Mouse (Mus musculus): Measurements from ENCODE around the gene Cflar.

Cflar gene

DNA sequence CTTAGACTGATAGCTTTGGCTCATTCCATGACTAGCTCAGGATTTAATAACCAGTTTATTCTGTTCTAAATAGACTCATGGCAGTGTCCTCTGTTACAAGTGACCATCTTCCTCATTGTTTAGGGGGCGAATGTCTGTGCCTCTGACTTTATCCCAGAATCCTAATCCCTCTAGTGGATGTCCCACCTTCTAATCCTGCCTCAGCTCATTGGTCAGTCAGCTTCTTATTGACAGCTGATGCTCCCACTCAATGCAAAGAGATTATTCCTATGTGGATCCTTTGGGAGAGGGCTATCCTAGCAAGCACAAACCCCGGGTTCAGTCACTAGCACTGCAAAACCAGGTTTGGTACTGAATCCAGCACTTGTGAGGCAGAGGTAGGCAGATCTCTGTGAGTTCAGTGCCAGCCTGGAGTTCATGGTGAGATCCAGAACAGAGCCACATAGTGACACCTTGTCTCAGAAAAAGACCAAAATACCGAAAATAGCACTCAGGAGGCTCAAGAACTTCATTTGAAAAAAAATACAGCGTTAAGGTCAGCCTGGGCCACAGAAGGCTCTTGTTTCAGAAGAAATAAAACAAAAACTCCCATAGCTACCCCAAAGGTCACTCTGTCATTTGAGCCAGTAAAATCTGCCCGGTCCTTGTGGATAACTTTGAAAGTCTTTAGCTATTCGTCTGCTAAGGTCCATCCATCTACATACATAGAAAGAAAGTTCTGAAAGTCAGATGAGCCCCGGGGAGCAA is 11.9 kb downstream of the Cflar start:
- POLR2A ChIA-PET = interaction anchor here in 1 of 4 experiments (0.6 to 1.2 kb wide), 3 partner anchors 11 to 299 kb away, joined by 3 to 4 read pairs (median 3); partner anchors contain the start of gene Clk1
- CTCF ChIA-PET = interaction anchor here in 1 of 4 experiments (1.5 kb wide), 1 partner anchor 24 kb away, joined by 3 read pairs; no protein-coding TSS in a partner anchor

DNA sequence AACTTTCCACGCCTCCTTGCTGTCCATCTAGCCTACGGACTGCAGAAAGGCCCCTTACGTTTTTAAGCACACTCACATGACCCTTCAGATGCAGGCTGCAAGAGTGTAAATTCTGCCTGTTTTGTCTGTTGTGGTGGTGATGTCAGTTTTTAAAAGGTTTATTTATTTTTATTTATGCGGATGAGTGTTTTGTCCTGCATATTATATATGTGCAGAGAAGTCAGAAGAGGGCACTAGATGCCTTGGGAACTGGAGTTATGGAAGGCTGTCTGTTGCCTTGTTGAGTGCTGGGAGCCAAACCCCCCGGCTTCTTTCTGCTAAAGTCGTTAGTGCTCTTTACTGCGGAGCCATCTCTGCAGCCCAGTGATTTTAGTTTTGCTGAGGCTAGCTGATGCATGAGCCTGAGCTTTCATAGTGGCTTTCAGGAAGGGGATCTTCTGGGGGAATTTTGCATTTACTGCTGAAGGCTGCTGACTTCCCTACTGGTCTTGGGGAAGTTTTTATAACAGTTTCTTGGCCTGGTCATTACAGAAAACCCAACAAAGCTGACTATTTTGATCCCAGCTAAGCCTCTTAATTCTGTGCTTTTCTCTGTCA is 12.6 kb downstream of the Cflar start:
- POLR2A ChIA-PET = interaction anchor here (0.6 to 1.2 kb wide), 6 partner anchors 12 to 300 kb away, joined by 3 to 6 read pairs (median 3); partner anchors contain the start of genes Cflar (in 1 of the 4), Clk1 (in 1 of the 4) and Orc2 (in 1 of the 4)
- CTCF ChIA-PET = interaction anchor here in 2 of 4 experiments (0.6 to 1.5 kb wide), 2 partner anchors 23 to 676 kb away, joined by 3 to 6 read pairs; no protein-coding TSS in a partner anchor

DNA sequence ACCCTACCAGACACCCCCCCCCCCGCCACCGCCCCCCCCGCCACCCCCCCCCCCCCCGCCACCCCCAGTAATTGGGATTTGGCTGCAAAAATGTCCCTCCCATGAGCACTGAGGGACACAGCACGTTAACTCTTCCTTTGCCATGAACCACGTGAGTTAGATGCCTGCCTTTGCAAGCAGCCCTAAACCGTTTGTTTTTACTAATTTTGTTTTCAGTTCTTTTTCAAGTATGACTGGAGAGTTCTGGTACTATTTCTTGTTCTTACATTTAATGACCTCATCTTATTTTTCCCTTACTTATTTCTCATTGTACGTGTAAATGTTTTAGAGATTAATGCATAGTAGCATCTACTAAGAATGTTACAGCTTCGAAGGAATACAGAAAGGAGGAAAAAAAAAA is 13.2 kb downstream of the Cflar start:
- CTCF ChIA-PET = interaction anchor here in 1 of 4 experiments (0.6 kb wide), 1 partner anchor 676 kb away, joined by 6 read pairs; no protein-coding TSS in a partner anchor

DNA sequence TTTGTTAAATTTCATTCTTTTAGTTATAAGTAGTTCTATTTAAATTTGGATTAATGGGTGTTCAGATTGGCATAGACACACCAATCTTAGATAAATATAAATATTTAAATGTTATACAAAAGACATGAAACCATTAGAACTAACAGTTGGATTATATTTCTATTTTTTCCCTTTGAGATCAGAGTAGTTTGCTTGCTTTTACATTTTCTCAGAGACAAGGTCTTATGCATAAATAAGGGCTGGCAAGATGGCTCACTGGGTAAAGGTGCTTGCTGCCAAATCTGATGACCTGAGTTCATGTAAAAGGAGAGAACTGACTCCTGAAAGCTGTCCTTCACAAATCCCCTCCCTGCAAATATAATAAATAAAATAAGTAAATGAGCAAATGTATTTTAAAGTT is 13.8 kb downstream of the Cflar start:
- ChIA-PET CTCF (no interaction called here), POLR2A (interaction anchor here in 1 of 4 experiments (1.1 kb wide), 1 partner anchor 221 kb away, joined by 3 read pairs; the partner anchor contains the start of gene Orc2)

More for the DNA sequence above, 13.2 kb downstream of the Cflar start:
- POLR2A ChIA-PET = interaction anchor here (0.6 to 1.1 kb wide), 5 partner anchors 13 to 220 kb away, joined by 3 to 6 read pairs (median 3); partner anchors contain the start of genes Cflar (in 1 of the 4) and Orc2 (in 1 of the 4)

DNA sequence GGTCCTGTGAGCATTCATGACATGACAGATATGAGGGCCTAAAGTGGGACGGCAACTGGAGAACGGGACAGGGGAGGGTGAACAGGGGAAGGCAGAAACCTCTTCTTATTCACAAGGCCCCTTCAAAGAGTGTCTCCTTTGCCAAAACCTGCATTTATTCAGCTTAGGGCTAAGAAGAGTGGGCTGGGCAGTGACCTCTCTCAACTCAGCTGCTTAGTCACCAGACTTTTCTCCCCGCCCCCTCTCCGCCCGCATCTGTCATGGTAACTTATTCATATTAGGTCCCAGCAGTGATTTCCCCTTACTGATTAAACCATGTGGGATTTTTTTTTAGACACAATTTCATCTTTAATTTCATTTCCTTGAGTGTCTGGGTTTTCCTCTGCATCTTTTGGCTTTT is 14.5 kb downstream of the Cflar start:
- ChIA-PET POLR2A (no interaction called here), CTCF (no interaction called here)

DNA sequence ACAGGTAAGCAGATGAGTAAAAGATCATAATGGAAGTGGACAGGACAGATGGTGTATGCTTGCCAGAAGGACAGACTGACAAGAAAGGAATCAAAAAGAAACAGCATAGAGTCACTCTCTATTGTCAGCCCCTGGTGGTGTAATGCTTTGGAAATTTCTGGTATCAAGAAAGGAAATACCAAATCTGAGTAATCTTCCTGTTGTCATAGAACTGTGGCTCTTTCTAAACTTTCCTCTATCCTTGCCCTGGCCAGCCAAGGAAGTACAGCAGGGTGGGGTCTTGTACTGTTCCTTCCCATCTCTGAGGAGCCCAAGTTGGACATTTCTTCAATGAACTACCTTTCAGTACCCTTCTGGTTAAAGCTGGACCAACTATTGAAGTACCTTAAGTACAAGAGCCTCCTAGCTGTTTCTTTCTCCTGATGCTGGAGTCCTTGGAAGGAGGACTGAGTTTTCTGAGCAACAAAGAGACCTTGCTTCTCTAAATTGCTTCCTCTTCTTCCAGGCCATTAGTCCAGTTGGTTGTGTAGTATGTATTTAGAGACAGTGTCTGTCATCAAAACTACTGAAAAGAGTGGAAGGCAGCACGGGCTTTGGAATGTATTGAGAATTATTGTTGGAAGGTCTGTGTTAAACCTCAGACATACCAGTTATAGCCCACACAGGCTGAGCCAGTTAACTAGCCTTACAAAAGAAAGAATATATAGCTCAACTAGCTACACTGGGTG is 15.9 kb downstream of the Cflar start:
- ChIA-PET CTCF (interaction anchor here in 2 of 4 experiments (0.5 to 0.6 kb wide), 2 partner anchors 857 to 1022 kb away, joined by 3 to 4 read pairs; no protein-coding TSS in a partner anchor), POLR2A (interaction anchor here in 1 of 4 experiments (0.7 kb wide), 1 partner anchor 180 kb away, joined by 3 read pairs; no protein-coding TSS in a partner anchor)

DNA sequence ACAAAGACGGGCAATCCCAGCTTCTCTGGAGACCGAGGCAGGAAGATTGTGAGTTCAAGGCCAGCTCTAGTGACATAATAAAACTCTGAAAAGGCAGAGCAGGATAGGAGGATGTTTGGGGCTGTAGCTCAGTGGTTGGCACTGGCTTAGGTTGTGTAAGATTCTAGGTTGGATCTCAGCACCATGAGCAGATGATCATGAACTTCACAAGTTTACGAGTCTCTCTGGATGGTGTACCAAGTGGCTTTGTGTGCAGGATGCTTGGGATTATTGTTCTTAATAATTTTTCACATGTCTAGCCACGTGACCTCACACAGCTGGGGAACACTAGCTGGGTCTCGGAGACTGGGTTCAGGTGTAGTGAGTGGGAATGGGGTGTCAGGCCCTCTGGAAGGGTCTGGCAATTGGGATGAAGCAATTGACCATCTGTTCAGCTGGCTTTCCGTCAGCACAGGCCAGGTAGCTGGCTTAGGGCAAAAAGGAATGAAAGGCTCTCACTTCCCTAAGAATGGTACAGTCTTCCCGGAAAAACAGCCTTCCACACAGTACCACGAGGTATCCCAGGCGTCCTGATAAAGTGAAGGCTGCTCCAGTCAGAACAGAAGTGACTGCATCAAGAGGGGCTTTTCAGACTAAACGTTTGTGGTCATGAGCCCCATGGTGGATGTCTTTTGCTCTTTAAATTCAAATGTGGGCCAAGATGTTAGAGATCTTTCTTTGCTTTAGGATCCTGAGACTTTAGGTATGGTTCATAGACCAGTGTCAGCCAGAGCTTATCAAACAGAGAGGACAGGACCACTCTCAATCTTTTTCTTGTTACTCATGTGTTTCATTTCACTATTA is 16.7 kb downstream of the Cflar start:
- POLR2A ChIA-PET = interaction anchor here in 1 of 4 experiments (0.7 kb wide), 1 partner anchor 181 kb away, joined by 3 read pairs; no protein-coding TSS in a partner anchor
- CTCF ChIA-PET = interaction anchor here in 1 of 4 experiments (0.6 kb wide), 1 partner anchor 1022 kb away, joined by 3 read pairs; no protein-coding TSS in a partner anchor

DNA sequence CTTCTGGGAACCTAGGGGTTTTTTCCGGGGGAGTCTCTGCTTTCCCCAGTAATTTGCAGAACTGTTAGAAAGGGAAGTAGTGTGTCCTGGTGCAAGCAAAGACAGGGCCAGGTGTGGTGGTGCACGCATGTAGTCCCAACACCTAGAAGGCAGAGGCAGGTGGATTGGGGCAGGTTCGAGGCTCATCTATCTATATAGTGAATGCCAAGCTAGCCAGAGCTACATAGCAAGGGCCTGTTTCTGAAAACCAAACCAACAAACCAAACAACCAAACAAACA is 17.2 kb downstream of the Cflar start:
- POLR2A ChIA-PET = no interaction called here
- CTCF ChIA-PET = no interaction called here

DNA sequence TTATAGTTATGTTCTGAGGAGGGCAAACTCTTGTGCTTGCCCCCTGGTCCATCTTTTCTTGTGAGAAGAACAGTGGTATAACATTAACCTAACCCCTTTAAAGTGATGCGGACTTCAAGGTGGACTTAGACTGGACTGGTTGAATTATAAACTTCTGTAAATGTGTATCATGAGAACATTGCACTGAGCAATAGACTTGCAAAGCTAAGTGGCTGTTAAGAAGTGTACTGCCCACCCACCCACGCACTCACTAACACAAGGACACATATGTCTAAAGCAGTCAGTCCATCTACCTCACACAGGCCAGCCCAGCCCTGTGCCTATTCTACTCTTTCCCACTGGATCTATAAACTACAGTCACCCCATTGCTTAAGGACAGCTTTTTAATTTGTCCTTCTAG is 22.3 kb downstream of the Cflar start:
- ChIA-PET CTCF (no interaction called here), POLR2A (interaction anchor here in 1 of 4 experiments (0.9 kb wide), 1 partner anchor 21 kb away, joined by 3 read pairs; no protein-coding TSS in a partner anchor)

DNA sequence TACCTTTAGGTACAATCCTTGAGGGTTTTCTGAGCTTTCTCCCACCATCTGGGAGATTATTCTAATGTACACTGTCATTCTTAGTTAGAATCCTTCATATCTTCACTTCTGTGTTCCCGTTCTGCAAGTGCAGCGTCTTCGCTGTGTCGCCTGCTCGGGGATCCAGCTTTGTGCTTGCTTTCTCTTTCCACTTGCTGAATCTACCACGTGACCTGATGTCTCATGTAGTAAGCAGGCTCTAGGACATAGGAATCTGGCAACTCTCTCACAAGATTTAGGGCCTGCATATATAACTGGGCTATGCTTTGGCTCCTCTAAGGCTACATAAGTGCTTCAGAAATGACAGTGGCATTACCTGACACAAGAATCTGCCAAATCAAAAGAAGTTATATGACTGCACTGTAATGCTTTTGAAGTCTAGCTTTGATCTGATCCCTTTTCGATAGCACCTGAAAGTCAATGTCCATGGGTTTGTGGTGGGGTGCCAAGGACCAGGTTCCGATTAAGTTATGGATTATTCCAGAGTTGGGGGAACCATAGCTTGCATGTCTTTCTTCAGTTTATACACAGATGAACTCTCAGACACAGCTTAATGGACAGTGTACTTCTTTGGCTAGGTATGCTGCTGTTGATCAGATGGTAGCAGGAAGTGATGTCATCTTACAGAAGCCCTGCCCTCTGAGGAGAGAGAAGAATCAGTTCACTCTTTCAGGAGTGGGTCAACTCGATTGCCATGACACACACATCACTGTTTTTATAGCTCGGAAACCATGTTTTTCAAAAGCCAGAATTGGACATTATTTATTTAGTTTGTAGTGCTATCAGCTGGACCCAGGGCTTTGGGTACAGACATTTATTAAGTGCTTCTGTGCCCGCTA is 23.0 kb downstream of the Cflar start:
- CTCF ChIA-PET = no interaction called here
- POLR2A ChIA-PET = interaction anchor here in 1 of 4 experiments (0.9 kb wide), 1 partner anchor 22 kb away, joined by 3 read pairs; no protein-coding TSS in a partner anchor

DNA sequence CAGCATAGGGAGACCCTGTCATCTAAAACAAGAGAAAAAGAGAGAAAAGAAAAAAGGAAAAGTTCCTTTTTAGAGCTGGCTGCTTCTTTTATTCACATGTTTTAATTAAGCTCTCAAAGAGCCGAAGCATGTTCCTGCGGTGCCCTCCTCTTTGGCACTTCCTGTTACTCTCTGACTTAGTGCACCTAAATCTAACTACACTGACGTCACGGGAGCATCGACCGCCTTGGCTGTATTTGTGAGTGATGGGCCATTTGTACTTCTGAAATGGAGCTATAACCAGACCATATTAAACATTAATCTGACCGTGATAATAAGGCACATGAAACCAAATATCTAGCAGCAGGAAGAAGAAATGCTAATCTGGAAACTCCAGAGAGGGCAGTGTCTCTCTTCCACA is 24.7 kb downstream of the Cflar start:
- POLR2A ChIA-PET = interaction anchor here in 3 of 4 experiments (0.6 to 1.6 kb wide), 3 partner anchors 11 to 1659 kb away, joined by 3 to 7 read pairs (median 5); no protein-coding TSS in a partner anchor
- CTCF ChIA-PET = interaction anchor here in 2 of 4 experiments (1.0 to 1.3 kb wide), 2 partner anchors 11 kb away, joined by 3 to 4 read pairs; no protein-coding TSS in a partner anchor

DNA sequence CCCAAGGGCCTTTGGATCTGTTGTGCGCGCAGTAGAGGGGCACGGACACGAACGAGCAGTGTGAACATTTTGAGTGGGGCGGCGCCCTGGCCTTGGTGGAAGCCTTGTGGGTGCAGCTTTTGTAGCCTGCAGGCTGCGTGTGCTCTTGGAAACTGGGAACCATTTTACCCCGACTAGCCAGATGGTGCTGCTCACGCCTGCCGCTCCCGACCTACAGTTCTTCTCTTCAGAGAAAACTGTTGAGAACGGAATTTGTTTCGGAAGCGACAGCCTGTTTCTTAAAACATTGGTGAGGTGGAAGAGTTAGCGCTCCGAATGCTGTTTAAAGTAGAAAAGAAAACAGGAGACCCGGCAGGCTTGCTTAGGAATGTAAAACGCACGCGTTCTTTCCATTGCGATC is 25.7 kb downstream of the Cflar start:
- ChIA-PET POLR2A (interaction anchor here in 1 of 4 experiments (1.6 kb wide), 1 partner anchor 10 kb away, joined by 5 read pairs; no protein-coding TSS in a partner anchor), CTCF (interaction anchor here in 1 of 4 experiments (1.0 kb wide), 1 partner anchor 10 kb away, joined by 3 read pairs; no protein-coding TSS in a partner anchor)

DNA sequence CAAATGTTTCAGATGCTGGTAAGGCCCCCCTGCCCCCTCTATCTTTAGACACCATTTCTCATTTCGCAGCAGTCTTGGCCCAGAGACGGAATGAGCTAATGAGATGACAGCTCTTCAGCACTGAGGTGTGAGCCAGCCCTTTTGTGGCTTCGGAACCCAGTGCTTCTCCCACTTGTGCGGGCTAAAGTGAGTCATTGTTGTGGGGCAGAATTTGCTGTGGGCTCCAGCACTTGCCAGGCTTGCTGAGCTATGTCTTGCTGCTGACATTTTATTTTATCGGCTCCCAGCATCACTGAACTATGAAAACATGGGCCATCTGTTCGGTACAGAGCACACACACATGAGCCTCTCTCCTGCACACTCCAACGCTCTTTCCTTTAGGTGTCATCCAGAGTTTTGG is 28.2 kb downstream of the Cflar start:
- ChIA-PET CTCF (interaction anchor here in 1 of 4 experiments (0.6 kb wide), 1 partner anchor 438 kb away, joined by 3 read pairs; no protein-coding TSS in a partner anchor), POLR2A (interaction anchor here in 1 of 4 experiments (1.1 kb wide), 1 partner anchor 172 kb away, joined by 3 read pairs; no protein-coding TSS in a partner anchor)

DNA sequence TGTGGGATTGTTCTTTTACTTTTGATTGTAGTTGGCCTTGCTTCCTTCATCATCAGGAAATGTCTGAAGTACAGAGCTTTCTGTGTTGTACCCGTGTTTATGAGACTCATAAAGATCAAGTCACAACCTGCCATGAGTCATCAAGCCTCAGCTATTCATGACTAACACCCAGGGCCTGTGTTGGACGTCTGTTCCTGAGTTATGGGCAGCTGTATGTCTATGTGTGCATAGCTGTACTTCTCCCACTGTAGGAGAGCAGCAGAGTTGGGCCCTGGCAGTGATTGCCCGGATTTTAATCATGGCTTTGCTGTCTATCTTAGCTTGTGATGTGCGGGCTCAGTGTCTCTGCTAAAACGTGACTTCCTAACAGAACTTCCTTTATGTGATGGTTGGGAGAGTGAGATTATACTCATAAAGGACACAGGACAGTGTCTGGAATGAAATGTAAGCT is 31.3 kb downstream of the Cflar start:
- ChIA-PET POLR2A (interaction anchor here in 1 of 4 experiments (0.6 kb wide), 1 partner anchor 926 kb away, joined by 3 read pairs; no protein-coding TSS in a partner anchor), CTCF (no interaction called here)

DNA sequence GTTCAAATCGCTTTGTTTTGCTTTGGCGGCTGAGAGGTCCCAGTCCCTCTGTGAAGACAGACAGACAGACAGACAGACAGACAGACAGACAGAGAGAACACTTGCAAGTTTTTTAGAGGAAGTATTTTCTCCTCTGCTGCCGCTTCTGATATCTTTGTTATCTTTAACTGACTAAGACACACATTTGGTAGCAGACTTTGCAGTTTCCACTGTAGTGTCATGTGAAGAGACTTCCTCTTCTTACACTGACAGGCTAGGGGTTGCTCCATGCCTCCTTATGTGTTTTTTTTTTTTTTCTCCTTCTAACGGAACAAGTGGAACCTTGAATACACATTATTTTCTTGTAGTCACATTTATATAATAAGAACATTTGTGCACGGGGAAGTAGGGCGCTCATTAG is 31.9 kb downstream of the Cflar start:
- ChIA-PET POLR2A (interaction anchor here in 1 of 4 experiments (0.6 kb wide), 1 partner anchor 925 kb away, joined by 3 read pairs; no protein-coding TSS in a partner anchor), CTCF (no interaction called here)

DNA sequence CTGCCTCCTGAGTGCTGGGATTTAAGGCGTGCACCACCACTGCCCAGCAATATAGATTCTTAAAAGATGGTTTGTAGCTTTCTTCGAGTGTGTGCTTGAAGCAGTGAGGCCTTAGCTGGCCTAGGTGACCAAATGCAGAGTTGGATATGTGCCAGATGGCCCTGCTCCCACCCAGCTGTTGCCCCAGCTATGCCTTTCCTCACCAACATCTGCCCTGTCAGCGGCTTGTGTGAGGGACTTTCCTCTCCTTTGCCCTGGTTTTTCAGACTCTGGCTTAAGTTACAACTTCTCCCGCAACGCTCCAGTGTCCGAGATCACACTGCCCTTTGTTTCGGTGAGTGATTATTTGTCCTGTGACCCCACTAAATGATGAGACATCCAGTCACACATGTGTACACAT is 33.3 kb downstream of the Cflar start:
- POLR2A ChIA-PET = no interaction called here
- CTCF ChIA-PET = interaction anchor here in 2 of 4 experiments (0.5 to 0.7 kb wide), 2 partner anchors 51 to 1045 kb away, joined by 4 to 5 read pairs; no protein-coding TSS in a partner anchor
